Mouse (Mus musculus) lung, postnatal 0 days (tissue): ENCODE results near the gene Ctnna3.

Source experiments
- CTCF ChIP-seq: IDR thresholded peaks from 2 replicates; pipeline ENCODE4 v1.5.1; 2016; ENCODE audit warnings: antibody characterized with exemption, mild to moderate bottlenecking
- EP300 ChIP-seq: IDR thresholded peaks from 2 replicates; pipeline ENCODE4 v1.6.1; 2016; ENCODE audit warnings: antibody characterized with exemption, mild to moderate bottlenecking, control low read depth

- no peak for TF ChIP-seq CTCF
- no peak for TF ChIP-seq EP300
These were observed 590.4 kb downstream of the Ctnna3 start for GRCm38 (mm10) chr10:64020347-64020746.
